Mouse (Mus musculus): ENCODE data around the gene Dctd. TPM values are rescaled to one million over a fixed set of nuclear protein-coding genes. Genes with fewer than 3 reads are reported as not detected.

Gene Dctd
- 1 to 10 TPM; 1.5 to 2.9 TPM for total RNA-seq (2023)

DNA sequence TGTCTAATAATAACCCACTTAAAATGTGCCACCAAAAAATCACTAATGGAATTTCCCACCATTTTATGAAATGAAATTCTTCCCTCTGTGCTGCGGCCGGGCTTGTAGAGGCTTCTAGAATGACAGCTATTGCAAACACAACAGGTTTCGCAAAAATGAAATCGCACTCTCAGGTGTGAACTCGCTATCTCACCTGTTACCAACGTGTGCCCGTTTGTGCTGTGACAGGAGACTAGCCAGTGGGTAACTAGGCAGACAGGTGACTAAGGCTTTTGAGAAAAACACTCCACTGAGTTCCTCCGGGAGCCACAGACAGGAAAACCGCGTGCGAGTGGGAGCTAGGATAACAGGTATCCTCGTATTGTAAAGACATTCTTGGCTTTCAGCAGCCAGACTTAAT lies at the start of gene Dctd:
Gene Dctd, plus strand, starts transcription at position 301 of the 400 bp plus-strand sequence.

Other genes with a start within 250 kb of the Dctd start
- gene Wwc2, start 108.2 kb upstream of the Dctd start, total RNA-seq (2023): 1 to 10 TPM; 8.5 to 8.6 TPM

All from monocyte, adult 59 days (primary cell).